Comparison of ENCODE assay signal across 8 mouse cellular contexts in the genomic region with DNA sequence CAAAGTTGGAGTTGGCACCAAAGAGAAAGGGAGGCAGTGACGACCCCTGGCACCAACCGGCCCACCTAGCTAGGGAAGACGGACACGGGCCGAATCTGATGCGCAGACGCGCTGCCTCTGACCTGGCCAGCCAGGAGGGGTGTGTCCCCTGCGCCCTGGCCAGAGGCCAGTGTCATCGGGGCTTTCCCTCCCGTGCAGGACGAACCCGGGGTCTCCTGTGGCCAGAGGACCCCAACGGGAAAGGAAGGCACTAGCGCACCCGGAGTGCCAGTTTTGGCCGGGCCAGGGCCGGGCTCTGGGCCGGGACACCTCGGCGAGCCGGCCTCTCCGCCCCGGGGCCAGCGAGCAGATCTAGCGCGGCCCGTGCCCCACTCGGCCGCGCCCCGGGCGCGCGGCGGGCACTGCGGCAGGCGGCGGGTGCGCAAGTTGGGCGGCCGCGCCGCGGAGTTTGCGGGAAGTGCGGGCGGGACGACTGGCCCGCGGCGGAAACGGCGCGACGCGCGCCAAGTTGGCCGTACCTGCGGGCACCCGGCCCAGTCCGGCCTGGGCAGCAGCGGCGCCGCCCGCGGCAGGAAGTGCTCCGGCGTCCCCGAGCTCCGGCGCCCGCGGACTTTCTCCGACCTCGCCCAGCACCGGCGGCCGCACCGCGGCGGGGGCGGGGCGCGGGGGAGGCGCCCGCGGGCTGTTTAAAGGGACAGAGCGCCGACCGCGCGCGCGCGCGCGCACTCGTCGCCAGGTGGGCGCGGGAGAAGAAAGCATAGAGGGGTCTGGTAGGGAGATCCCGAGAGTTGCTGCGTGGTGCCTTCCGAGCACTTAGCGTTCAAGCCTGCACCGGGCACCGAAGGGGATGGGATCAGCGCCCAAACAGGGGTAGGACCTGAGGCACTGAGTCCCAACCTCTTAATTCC. TPM values are rescaled to one million over a fixed set of nuclear protein-coding genes. Genes with fewer than 3 reads are reported as not detected.
DNase-seq lines count a peak whose midpoint lies in the region; ATAC-seq lines count a peak whose summit lies in the region.

No protein-coding gene starts in this region.

- peaks cover 28% of the 10 kb centered on the region for H3K27me3 ChIP-seq in hindbrain, embryonic 14.5 days (ENCODE audit: control insufficient read depth, insufficient read depth, low read length)
- H3K27me3 ChIP-seq in limb, embryonic 15.5 days: peaks cover 21% of the 10 kb centered on the region
- H3K27me3 ChIP-seq in midbrain, embryonic 14.5 days (ENCODE audit: control insufficient read depth, insufficient read depth, low read length): peaks cover 36% of the 10 kb centered on the region

- peaks cover 20% of the 10 kb centered on the region for H3K4me1 ChIP-seq in hindbrain, embryonic 14.5 days (replicated peaks; ENCODE audit: control insufficient read depth, insufficient read depth, low read length)
- H3K4me1 ChIP-seq in limb, embryonic 15.5 days: peaks cover 30% of the 10 kb centered on the region
- H3K4me1 ChIP-seq in midbrain, embryonic 14.5 days (ENCODE audit: control insufficient read depth, insufficient read depth, low read length): peaks cover 7% of the 10 kb centered on the region; the same call in 1 of the 2 replicates

- H3K27ac ChIP-seq in hindbrain, embryonic 14.5 days: no peak overlapping the region
- peak overlapping the region; percentile 62 for H3K27ac ChIP-seq in limb, embryonic 15.5 days
- H3K27ac ChIP-seq in midbrain, embryonic 14.5 days (replicated peaks; ENCODE audit: low read depth, low read length): no peak overlapping the region

- no peaks in the 10 kb centered on the region for H3K36me3 ChIP-seq in hindbrain, embryonic 14.5 days (replicated peaks; ENCODE audit: control insufficient read depth, insufficient read depth)
- no peaks in the 10 kb centered on the region for H3K36me3 ChIP-seq in limb, embryonic 15.5 days
- no peaks in the 10 kb centered on the region for H3K36me3 ChIP-seq in midbrain, embryonic 14.5 days (ENCODE audit: control insufficient read depth, insufficient read depth, low read length)

- under 1% methylated on average over 83 of the region's 109 CpGs for WGBS in hindbrain, embryonic 14.5 days
- WGBS in limb, embryonic 15.5 days: under 1% methylated on average over 101 of the region's 109 CpGs
- under 1% methylated on average over 108 of the region's 109 CpGs for WGBS in midbrain, embryonic 14.5 days

- ATAC-seq in hindbrain, embryonic 14.5 days (ENCODE audit: low FRiP score): peak; percentile 49; the same call in 1 of the 2 replicates
- peak; percentile 16; the same call in 1 of the 2 replicates for ATAC-seq in limb, embryonic 15.5 days (ENCODE audit: insufficient number of reproducible peaks, low FRiP score, low TSS enrichment, low read depth)
- no peak; the same call in 1 of the 2 replicates for ATAC-seq in midbrain, embryonic 14.5 days (ENCODE audit: low FRiP score, low TSS enrichment)

- H3K9me3 ChIP-seq in hindbrain, embryonic 14.5 days (ENCODE audit: control insufficient read depth, low read length): no peaks in the 10 kb centered on the region
- H3K9me3 ChIP-seq in limb, embryonic 15.5 days: no peaks in the 10 kb centered on the region
- H3K9me3 ChIP-seq in midbrain, embryonic 14.5 days (ENCODE audit: control insufficient read depth, low read length): no peaks in the 10 kb centered on the region

- H3K4me2 ChIP-seq in hindbrain, embryonic 14.5 days (replicated peaks): peak overlapping the region; percentile 95
- H3K4me2 ChIP-seq in limb, embryonic 15.5 days: peak overlapping the region; percentile 98
- peak overlapping the region; percentile 95 for H3K4me2 ChIP-seq in midbrain, embryonic 14.5 days (ENCODE audit: low read length)

- H3K4me3 ChIP-seq in hindbrain, embryonic 14.5 days (replicated peaks; ENCODE audit: low read length): peak overlapping the region; percentile 80
- H3K4me3 ChIP-seq in limb, embryonic 15.5 days: peak overlapping the region; percentile 74
- peak overlapping the region; percentile 63 for H3K4me3 ChIP-seq in midbrain, embryonic 14.5 days (replicated peaks; ENCODE audit: low read depth, low read length)

- DNase-seq in left cerebral cortex, adult 18-20 months (ENCODE audit: low spot score in 2 of 2): peak; percentile 31 to 58
- DNase-seq in left cerebral cortex, adult 9 months (ENCODE audit: low spot score in 2 of 2): no peak
- peak; percentile 80 for DNase-seq in cerebellum, adult 9-10 months
- DNase-seq in gastrocnemius, adult 18-20 months (ENCODE audit: low spot score): peak; percentile 70
- peak; percentile 63 for DNase-seq in hindbrain, embryonic 14.5 days (ENCODE audit: low spot score)
- peak; percentile 75 for DNase-seq in midbrain, embryonic 14.5 days
- DNase-seq in testis, postnatal 10 days (ENCODE audit: low spot score): peak; percentile 79

- peak overlapping the region; percentile 66 for H3K9ac ChIP-seq in hindbrain, embryonic 14.5 days
- peak overlapping the region; percentile 62 for H3K9ac ChIP-seq in limb, embryonic 15.5 days
- H3K9ac ChIP-seq in midbrain, embryonic 14.5 days (replicated peaks; ENCODE audit: low read length): peak overlapping the region; percentile 60

RNA-seq across cellular contexts. Expression of a gene that starts 0.6 kb away (rescaled TPM):
- total RNA-seq in left cerebral cortex, adult 18-20 months (2021): 10 to 100 TPM; 69.8 to 81.1 TPM
- 10 to 100 TPM; 23.4 to 24.5 TPM for total RNA-seq in gastrocnemius, adult 18-20 months (2021)
- 18.3 and 19.2 TPM in 2 replicates for polyA plus RNA-seq in hindbrain, embryonic 14.5 days (2014; fragmentation: Nextera tagmentation; extraction: Ambion mirVana)
- polyA plus RNA-seq in limb, embryonic 15.5 days (2015; fragmentation: Nextera tagmentation; extraction: Ambion mirVana): 5.5 TPM in 2 replicates
- polyA plus RNA-seq in midbrain, embryonic 14.5 days (2014; fragmentation: Nextera tagmentation; extraction: Ambion mirVana): 8.2 and 10.3 TPM in 2 replicates

Comparison
In these comparisons a context has a peak if more than half of its experiments do, and no peak if none do; other contexts are left out.
1. DNase-seq: peak in left cerebral cortex, adult 18-20 months (2 of 2), cerebellum, adult 9-10 months (single experiment), gastrocnemius, adult 18-20 months (single experiment), hindbrain, embryonic 14.5 days (single experiment), midbrain, embryonic 14.5 days (single experiment) and testis, postnatal 10 days (single experiment); none in left cerebral cortex, adult 9 months (0 of 2).
2. Peak in every context shown above with its lines, with median percentiles within 50 percentile points of each other: H3K4me2 ChIP-seq, H3K4me3 ChIP-seq and H3K9ac ChIP-seq.